Mouse (Mus musculus): ENCODE measurements around the gene Cabp7.

GRCm38 (mm10) chr11:4712822-4713221 is 33.8 kb downstream of the Cabp7 start:
- TF ChIP-seq CTCF (IDR thresholded peaks at IDR 0.05; ENCODE audit: borderline replicate concordance, insufficient read depth, low read length) (no peak), POLR2A (IDR thresholded peaks at IDR 0.05; ENCODE audit: low read depth, low read length) (no peak)

All from embryonic fibroblast, embryonic 13.5 days (primary cell).